Mouse (Mus musculus): ENCODE results near the gene Hist1h2af. TPM values are rescaled to one million over a fixed set of nuclear protein-coding genes. Genes with fewer than 3 reads are reported as not detected.
"Not testable (repeated sequence)": the region's sequence is repeated elsewhere in the genome, so short reads cannot be mapped to it uniquely, and the experiment has no call there.

Hist1h2af gene
- polyA plus RNA-seq, 1 experiment from 2014 or later = not detected

DNA sequence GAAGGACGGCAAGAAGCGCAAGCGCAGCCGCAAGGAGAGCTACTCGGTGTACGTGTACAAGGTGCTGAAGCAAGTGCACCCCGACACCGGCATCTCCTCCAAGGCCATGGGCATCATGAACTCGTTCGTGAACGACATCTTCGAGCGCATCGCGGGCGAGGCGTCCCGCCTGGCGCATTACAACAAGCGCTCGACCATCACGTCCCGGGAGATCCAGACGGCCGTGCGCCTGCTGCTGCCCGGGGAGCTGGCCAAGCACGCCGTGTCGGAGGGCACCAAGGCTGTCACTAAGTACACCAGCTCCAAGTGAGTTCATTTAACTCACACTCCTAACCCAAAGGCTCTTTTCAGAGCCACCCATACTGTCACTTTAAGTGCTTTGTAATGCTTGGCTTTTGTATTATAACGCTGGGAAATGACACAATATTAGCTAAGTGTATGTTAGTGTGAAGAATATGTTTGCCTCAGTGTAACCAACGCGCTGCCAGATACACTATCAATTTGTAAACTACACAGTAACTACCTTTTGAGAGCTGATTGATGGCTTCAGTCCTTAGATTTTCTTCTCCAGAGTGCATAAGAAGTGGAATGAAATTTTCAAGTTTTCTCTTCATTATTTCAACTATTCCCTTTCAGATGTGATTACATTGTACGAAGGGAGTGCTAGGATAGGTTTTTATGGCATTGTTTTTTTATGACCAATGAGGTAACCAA, 38.0 kb downstream of the Hist1h2af start:
- H3K4me1 ChIP-seq = peaks cover 34% of the 10 kb centered on the region
- ATAC-seq (replicated peaks) = 0 out of 2 replicates have a peak, but pooled peaks have one; percentile 0

GRCm38 (mm10) chr13:23572218-23573033, 38.7 kb downstream of the Hist1h2af start:
- H3K4me1 ChIP-seq = peaks cover 42% of the 10 kb centered on the region
- no peak for ATAC-seq (replicated peaks)
- WGBS = 39% methylated on average over 2 of the region's 2 CpGs
- H3K9ac ChIP-seq = peak overlapping the region; percentile 65; the same call in 1 of the 2 replicates
- peak overlapping the region; percentile 75 for H3K4me2 ChIP-seq
- no peaks in the 10 kb centered on the region for H3K27me3 ChIP-seq (replicated peaks)
- H3K4me3 ChIP-seq = peak overlapping the region; percentile 45
- H3K27ac ChIP-seq = peak overlapping the region; percentile 96
- H3K9me3 ChIP-seq = no peaks in the 10 kb centered on the region
- H3K36me3 ChIP-seq (replicated peaks) = no peaks in the 10 kb centered on the region

More for the DNA sequence above, 38.0 kb downstream of the Hist1h2af start:
- H3K9me3 ChIP-seq; H3K36me3 ChIP-seq (replicated peaks); H3K27me3 ChIP-seq (replicated peaks): not testable (repeated sequence)
- H3K27ac ChIP-seq = peak overlapping the region; percentile 96
- H3K4me3 ChIP-seq = peak overlapping the region; percentile 45
- peak overlapping the region; percentile 65 for H3K9ac ChIP-seq
- under 1% methylated on average over 13 of the region's 34 CpGs for WGBS
- H3K4me2 ChIP-seq = peak overlapping the region; percentile 75

DNA sequence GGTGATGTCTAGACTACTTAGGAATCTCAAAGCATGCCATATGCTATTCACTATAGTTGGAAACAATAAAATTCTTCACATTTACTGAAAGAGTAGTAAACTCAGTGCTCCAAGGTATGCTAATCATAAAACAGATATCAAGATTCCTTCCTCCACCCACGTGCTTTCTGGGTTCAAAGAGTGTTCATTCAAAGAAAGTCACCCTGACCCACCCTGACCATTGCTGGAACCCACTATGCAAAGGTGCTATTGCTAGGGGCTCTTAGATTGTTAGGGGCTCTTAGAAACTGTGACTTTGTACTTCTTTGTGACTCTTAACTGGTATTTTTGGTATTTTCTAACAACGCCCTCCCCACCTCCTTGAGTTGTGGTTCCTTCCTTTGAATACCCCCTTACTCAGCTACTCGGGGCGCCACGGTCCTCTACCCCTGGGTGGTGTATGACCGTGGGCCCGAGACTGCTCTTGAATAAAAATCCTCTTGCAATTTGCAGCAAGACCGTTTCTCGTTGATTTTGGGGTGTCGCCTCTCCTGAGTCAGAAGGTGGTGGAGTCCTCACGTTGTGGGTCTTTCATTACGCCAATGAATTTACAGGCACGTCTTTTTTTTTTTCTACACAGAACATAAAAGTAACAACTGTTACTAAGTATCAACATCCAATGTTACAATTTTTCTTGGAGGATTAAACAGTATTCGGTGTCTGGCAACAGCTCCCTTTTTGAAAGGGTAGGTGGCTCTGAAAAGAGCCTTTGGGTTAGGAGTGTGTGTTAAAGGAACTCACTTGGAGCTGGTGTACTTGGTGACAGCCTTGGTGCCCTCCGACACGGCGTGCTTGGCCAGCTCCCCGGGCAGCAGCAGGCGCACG, 39.6 kb downstream of the Hist1h2af start:
- Histone ChIP-seq H3K27ac (peak overlapping the region; percentile 86), H3K4me1 (peaks cover 42% of the 10 kb centered on the region), H3K4me3 (peak overlapping the region; percentile 36), H3K4me2 (peak overlapping the region; percentile 75)
- H3K9ac ChIP-seq; H3K9me3 ChIP-seq; H3K36me3 ChIP-seq (replicated peaks); H3K27me3 ChIP-seq (replicated peaks); ATAC-seq (replicated peaks): not testable (repeated sequence)
- 8% methylated on average over 20 of the region's 20 CpGs for WGBS

DNA sequence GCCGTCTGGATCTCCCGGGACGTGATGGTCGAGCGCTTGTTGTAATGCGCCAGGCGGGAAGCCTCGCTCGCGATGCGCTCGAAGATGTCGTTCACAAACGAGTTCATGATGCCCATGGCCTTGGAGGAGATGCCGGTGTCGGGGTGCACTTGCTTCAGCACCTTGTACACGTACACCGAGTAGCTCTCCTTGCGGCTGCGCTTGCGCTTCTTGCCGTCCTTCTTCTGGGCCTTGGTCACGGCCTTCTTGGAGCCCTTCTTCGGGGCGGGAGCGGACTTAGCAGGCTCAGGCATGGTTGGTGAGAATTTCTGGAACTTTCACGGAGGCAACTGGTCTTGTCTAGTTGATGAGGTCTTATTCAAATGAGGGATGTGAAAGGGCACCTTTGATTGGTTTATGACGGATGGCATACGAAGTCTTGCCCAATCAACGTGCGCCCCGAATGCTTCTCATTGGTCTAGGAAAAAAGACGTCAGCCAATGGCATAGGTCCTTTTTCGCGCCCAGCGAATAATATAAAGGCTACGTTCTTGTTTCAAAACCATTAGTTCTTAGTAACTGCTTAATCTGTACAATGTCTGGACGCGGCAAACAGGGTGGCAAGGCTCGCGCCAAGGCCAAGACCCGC, 40.3 kb downstream of the Hist1h2af start, which contains the start of the genes Hist1h2bf and Hist1h2ad:
Gene Hist1h2bf (minus strand): TSS at position 299 of the 627 bp plus-strand sequence.
Gene Hist1h2ad (plus strand): TSS at position 484 of the 627 bp plus-strand sequence.
- not testable (repeated sequence) for H3K36me3 ChIP-seq (replicated peaks); H3K9ac ChIP-seq; H3K27me3 ChIP-seq (replicated peaks); H3K9me3 ChIP-seq
- Histone ChIP-seq H3K4me2 (peak within 1 kb of the TSS; percentile 75), H3K4me1 (peaks cover 42% of the 10 kb centered on the region), H3K4me3 (peak within 1 kb of the TSS; percentile 41), H3K27ac (peak within 1 kb of the TSS; percentile 86)
- ATAC-seq (replicated peaks) = peak; percentile 92
- WGBS = under 1% methylated on average over 42 of the region's 42 CpGs

DNA sequence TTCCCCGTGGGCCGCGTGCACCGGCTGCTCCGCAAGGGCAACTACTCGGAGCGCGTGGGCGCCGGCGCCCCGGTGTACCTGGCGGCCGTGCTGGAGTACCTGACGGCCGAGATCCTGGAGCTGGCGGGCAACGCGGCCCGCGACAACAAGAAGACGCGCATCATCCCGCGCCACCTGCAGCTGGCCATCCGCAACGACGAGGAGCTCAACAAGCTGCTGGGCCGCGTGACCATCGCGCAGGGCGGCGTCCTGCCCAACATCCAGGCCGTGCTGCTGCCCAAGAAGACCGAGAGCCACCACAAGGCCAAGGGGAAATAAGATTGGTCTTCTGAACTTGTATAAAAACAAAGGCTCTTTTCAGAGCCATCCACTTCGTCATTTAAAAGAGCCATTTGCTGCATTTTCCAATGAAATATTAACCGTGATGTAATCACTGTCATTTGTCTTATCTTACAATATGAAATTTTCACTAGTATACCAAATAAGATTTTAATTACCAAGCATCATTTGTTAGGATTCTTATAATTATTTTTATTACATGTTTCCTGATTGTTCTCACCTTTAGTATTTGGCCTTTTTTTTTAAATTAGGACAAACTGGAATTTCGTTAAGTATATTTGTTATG, 41.0 kb downstream of the Hist1h2af start:
- not testable (repeated sequence) for H3K9me3 ChIP-seq; H3K9ac ChIP-seq; H3K36me3 ChIP-seq (replicated peaks); H3K27me3 ChIP-seq (replicated peaks)
- Histone ChIP-seq H3K27ac (peak overlapping the region; percentile 86), H3K4me1 (peaks cover 42% of the 10 kb centered on the region), H3K4me2 (peak overlapping the region; percentile 75), H3K4me3 (peak overlapping the region; percentile 36)
- peak; percentile 3 for ATAC-seq (replicated peaks)
- WGBS = under 1% methylated on average over 14 of the region's 39 CpGs

DNA sequence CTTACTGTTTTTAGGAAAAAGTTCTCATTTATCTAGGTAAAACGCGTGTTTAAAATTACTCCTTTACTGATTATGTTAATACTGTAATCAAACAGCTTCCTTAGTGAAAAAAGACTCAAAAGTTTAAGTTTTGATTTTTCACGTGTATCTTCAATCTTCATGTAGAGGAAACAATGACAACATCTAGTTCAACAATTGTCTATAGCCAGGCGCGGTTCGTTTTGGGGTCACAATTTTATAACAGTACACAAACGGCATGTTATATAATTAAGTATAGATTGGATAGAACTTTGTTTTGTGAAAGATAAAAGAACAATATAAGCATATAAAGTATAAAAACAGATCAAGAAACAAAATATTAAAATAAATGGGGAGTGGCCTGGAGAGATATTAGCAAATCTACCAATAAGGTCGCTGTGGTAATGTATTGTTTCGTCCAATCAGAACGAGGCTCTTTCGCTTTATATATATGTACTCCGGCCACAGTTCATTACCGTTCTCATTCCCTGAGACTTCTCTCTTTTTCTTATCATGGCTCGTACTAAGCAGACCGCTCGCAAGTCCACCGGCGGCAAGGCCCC, 41.7 kb downstream of the Hist1h2af start, which contains the start of gene Hist1h3d:
Gene Hist1h3d (plus strand): TSS at position 493 of the 581 bp plus-strand sequence.
- WGBS = 0% methylated on average over 18 of the region's 18 CpGs
- H3K36me3 ChIP-seq (replicated peaks) = no peaks in the 10 kb centered on the region
- peak within 1 kb of the TSS; percentile 80 for H3K27ac ChIP-seq
- H3K9ac ChIP-seq = peak within 1 kb of the TSS; percentile 55
- peak within 1 kb of the TSS; percentile 41 for H3K4me3 ChIP-seq
- H3K4me2 ChIP-seq = peak within 1 kb of the TSS; percentile 75
- H3K9me3 ChIP-seq = no peaks in the 10 kb centered on the region
- no peaks in the 10 kb centered on the region for H3K27me3 ChIP-seq (replicated peaks)
- peak; percentile 51 for ATAC-seq (replicated peaks)
- H3K4me1 ChIP-seq = peaks cover 37% of the 10 kb centered on the region

GRCm38 (mm10) chr13:23575864-23576313, 42.2 kb downstream of the Hist1h2af start:
- not testable (repeated sequence) for ATAC-seq (replicated peaks); H3K9me3 ChIP-seq; H3K36me3 ChIP-seq (replicated peaks); H3K27me3 ChIP-seq (replicated peaks)
- peak overlapping the region; percentile 55 for H3K9ac ChIP-seq
- H3K4me1 ChIP-seq = peaks cover 40% of the 10 kb centered on the region
- peak overlapping the region; percentile 75 for H3K4me2 ChIP-seq
- peak overlapping the region; percentile 78 for H3K27ac ChIP-seq
- WGBS = under 1% methylated on average over 11 of the region's 40 CpGs
- peak overlapping the region; percentile 41 for H3K4me3 ChIP-seq

GRCm38 (mm10) chr13:23576351-23576881, 42.7 kb downstream of the Hist1h2af start:
- ATAC-seq (replicated peaks) = no peak
- Histone ChIP-seq H3K36me3 (replicated peaks) (no peaks in the 10 kb centered on the region), H3K27me3 (replicated peaks) (no peaks in the 10 kb centered on the region), H3K9ac (peak overlapping the region; percentile 55), H3K9me3 (no peaks in the 10 kb centered on the region), H3K4me3 (peak overlapping the region; percentile 41), H3K27ac (peak overlapping the region; percentile 73; the same call in 1 of the 2 replicates), H3K4me2 (peak overlapping the region; percentile 75), H3K4me1 (peaks cover 42% of the 10 kb centered on the region)
- WGBS = 5% methylated on average over 7 of the region's 7 CpGs

DNA sequence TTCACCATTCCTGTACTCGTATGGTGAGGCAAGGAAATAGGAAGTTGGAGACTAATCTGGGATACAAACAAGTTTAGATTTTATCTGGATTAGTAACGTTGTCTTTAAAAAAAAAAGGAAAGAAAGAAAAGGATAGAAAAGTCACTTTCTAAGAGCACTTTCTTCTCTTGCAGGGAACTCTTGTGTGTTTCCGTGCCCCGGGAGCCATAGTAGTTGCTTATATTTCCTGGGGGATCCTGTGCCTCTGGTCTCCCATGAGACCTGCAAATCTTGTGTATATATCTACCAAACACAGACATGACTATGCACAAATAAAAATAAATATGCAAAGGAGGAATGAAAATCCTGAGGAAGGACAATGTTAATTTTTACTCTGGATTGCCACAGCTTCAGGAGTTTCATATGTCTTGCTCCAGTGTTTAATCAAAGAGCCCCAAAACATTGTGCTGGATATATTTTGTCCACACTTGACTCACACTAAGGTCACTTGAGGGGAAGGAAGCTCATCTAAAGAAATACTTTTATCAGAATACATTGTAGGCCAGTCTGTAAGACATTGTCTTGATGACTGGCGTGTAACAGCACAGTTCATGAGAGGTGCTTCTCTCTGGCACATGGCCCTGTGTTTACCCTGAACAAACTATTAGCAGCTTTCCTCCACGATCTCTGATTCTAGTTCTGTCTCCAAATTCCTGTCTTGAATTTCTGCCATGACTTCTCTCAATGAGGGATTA, 43.4 kb downstream of the Hist1h2af start:
- Histone ChIP-seq H3K9ac (0 out of 2 replicates have a peak overlapping the region, but pooled peaks have one; percentile 55), H3K36me3 (replicated peaks) (no peaks in the 10 kb centered on the region), H3K4me3 (peak overlapping the region; percentile 41), H3K27me3 (replicated peaks) (no peaks in the 10 kb centered on the region), H3K9me3 (no peaks in the 10 kb centered on the region), H3K4me1 (peaks cover 42% of the 10 kb centered on the region), H3K4me2 (peak overlapping the region; percentile 75), H3K27ac (no peak overlapping the region)
- WGBS = 47% methylated on average over 6 of the region's 6 CpGs
- no peak for ATAC-seq (replicated peaks)

DNA sequence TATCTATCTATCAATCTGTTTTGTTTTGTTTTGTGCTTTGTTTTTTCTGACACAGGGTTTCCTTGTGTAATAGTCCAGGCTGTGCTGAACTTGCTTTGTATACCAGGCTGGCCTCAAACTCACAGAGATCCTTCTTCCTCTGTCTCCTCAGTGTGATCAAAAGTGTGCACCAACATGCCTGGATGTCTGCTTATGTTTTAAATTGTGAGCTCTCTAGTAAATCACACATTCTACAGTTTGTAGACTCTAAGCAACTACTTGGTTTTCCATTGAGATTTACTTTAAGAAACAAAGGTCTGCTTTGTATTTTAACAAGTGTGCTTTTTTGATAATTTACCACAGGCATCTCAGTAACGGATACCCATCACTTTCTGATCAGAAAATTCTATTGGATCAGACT, 44.1 kb downstream of the Hist1h2af start:
- no peak overlapping the region for H3K4me2 ChIP-seq
- H3K27me3 ChIP-seq (replicated peaks) = no peaks in the 10 kb centered on the region
- no peak overlapping the region for H3K27ac ChIP-seq
- no peak overlapping the region for H3K4me3 ChIP-seq
- no peak for ATAC-seq (replicated peaks)
- 97% methylated on average over 1 of the region's 1 CpGs for WGBS
- H3K9me3 ChIP-seq = no peaks in the 10 kb centered on the region
- peaks cover 42% of the 10 kb centered on the region for H3K4me1 ChIP-seq
- H3K36me3 ChIP-seq (replicated peaks) = no peaks in the 10 kb centered on the region
- H3K9ac ChIP-seq = no peak overlapping the region
